In the genomic region with DNA sequence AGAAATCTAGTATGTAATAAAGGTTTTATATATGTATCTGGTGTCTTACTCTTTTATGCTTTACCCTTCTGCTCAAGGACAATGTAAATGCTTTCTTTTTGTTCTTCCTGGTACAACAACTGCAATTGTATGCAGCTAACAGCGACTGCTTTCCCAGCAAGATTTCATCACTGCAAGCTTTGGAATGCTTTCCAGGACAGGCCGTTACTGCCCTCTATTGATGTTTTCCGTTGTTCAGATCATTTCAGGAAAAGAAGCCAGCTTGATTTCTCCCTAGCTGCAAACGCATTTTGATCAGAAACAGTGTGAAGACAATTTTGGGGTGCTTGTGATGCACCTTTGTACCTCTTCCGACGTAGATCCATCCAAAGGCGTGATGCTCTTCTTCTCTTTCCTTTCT, we compare ENCODE assay signal across 13 mouse cellular contexts.
DNase-seq lines count a peak whose midpoint lies in the region; ATAC-seq lines count a peak whose summit lies in the region.
"Had no signal": no experiment of that assay in that cellular context is flagged by ENCODE, and none has a peak within 500 bp of the region (broad histone marks: within the 10 kb centered on the region; RNA-seq: fewer than 3 reads in every experiment).

No protein-coding gene starts in this region.

- peak; percentile 35 for DNase-seq in embryonic facial prominence, embryonic 11.5 days (ENCODE audit: low spot score)
- DNase-seq in embryonic facial prominence, embryonic 10.5 days (ENCODE audit: low spot score): no peak
- DNase-seq in left cerebral cortex, postnatal 14 days (ENCODE audit: low spot score in 2 of 2): peak; percentile 37 to 42
- no peak for DNase-seq in left cerebral cortex, adult 11 months (ENCODE audit: low spot score)
- DNase-seq in R1 (ENCODE audit: low read depth, low spot score): peak; percentile 1
- DNase-seq in layer of hippocampus, postnatal 10 days (ENCODE audit: low spot score in 2 of 2): peak; percentile 28
- DNase-seq in testis, postnatal 14 days (ENCODE audit: low spot score): no peak
- no peak for DNase-seq in natural killer cell, adult 2 months (ENCODE audit: low spot score in 2 of 2)
- DNase-seq: kidney, postnatal 4 days; thymus, postnatal 36 days had no signal

- no peak overlapping the region for H3K4me3 ChIP-seq in embryonic facial prominence, embryonic 11.5 days (ENCODE audit: low read depth, low read length)
- H3K4me3 ChIP-seq in embryonic facial prominence, embryonic 10.5 days: no peak overlapping the region
- H3K4me3 ChIP-seq: embryonic facial prominence, embryonic 13.5 days; limb, embryonic 15.5 days had no signal

- H3K27me3 ChIP-seq in embryonic facial prominence, embryonic 11.5 days (ENCODE audit: control insufficient read depth, insufficient read depth, low read length): no peaks in the 10 kb centered on the region
- no peaks in the 10 kb centered on the region for H3K27me3 ChIP-seq in embryonic facial prominence, embryonic 10.5 days (replicated peaks; ENCODE audit: low read depth, poor library complexity, severe bottlenecking)
- H3K27me3 ChIP-seq: embryonic facial prominence, embryonic 13.5 days; limb, embryonic 15.5 days had no signal

- H3K4me2 ChIP-seq in embryonic facial prominence, embryonic 11.5 days (ENCODE audit: low read depth, low read length): no peak overlapping the region
- H3K4me2 ChIP-seq: embryonic facial prominence, embryonic 13.5 days; limb, embryonic 15.5 days had no signal

- H3K9ac ChIP-seq in embryonic facial prominence, embryonic 11.5 days (replicated peaks; ENCODE audit: low read length): no peak overlapping the region
- H3K9ac ChIP-seq: embryonic facial prominence, embryonic 13.5 days; limb, embryonic 15.5 days had no signal

- intact Hi-C loops in left cerebral cortex, postnatal 14 days (cut with DNase I): no loop called here

- no peak for ATAC-seq in embryonic facial prominence, embryonic 11.5 days (replicated peaks; ENCODE audit: insufficient number of reproducible peaks, low FRiP score, low TSS enrichment, low read depth)
- ATAC-seq: inflammation-experienced regulatory T-cells, adult 6 months had no signal

- H3K36me3 ChIP-seq in embryonic facial prominence, embryonic 11.5 days (replicated peaks; ENCODE audit: control insufficient read depth, insufficient read depth, low read depth, low read length): no peaks in the 10 kb centered on the region
- H3K36me3 ChIP-seq in embryonic facial prominence, embryonic 10.5 days (replicated peaks): no peaks in the 10 kb centered on the region
- H3K36me3 ChIP-seq: embryonic facial prominence, embryonic 13.5 days; limb, embryonic 15.5 days had no signal

- H3K4me1 ChIP-seq in embryonic facial prominence, embryonic 11.5 days (ENCODE audit: control insufficient read depth, insufficient read depth, low read length): no peaks in the 10 kb centered on the region
- H3K4me1 ChIP-seq in embryonic facial prominence, embryonic 10.5 days: no peaks in the 10 kb centered on the region
- H3K4me1 ChIP-seq: embryonic facial prominence, embryonic 13.5 days; limb, embryonic 15.5 days had no signal

- 49% methylated on average over 7 of the region's 7 CpGs for WGBS in embryonic facial prominence, embryonic 11.5 days
- WGBS in embryonic facial prominence, embryonic 10.5 days: 58% methylated on average over 7 of the region's 7 CpGs

- H3K27ac ChIP-seq in embryonic facial prominence, embryonic 11.5 days (replicated peaks; ENCODE audit: low read depth, low read length): no peak overlapping the region
- H3K27ac ChIP-seq in embryonic facial prominence, embryonic 10.5 days (replicated peaks): no peak overlapping the region
- H3K27ac ChIP-seq: embryonic facial prominence, embryonic 13.5 days; limb, embryonic 15.5 days had no signal

- no peaks in the 10 kb centered on the region for H3K9me3 ChIP-seq in embryonic facial prominence, embryonic 11.5 days (replicated peaks; ENCODE audit: control insufficient read depth, low read length)
- H3K9me3 ChIP-seq in embryonic facial prominence, embryonic 10.5 days: no peaks in the 10 kb centered on the region
- H3K9me3 ChIP-seq: embryonic facial prominence, embryonic 13.5 days; limb, embryonic 15.5 days had no signal

Comparison
In these comparisons a context has a peak if more than half of its experiments do, and no peak if none do; other contexts are left out.
1. DNase-seq: peak in embryonic facial prominence, embryonic 11.5 days (single experiment), left cerebral cortex, postnatal 14 days (2 of 2), R1 (single experiment) and layer of hippocampus, postnatal 10 days (2 of 2); none in embryonic facial prominence, embryonic 10.5 days (single experiment), left cerebral cortex, adult 11 months (single experiment), testis, postnatal 14 days (single experiment) and natural killer cell, adult 2 months (0 of 2).